In genomic region chr13:34347960-34348889, GRCm38 (mm10) we compare ENCODE assay signal across 17 mouse cellular contexts. TPM values are rescaled to one million over a fixed set of nuclear protein-coding genes. Genes with fewer than 3 reads are reported as not detected.
DNase-seq lines count a peak whose midpoint lies in the region; ATAC-seq lines count a peak whose summit lies in the region.
"Had no signal": no experiment of that assay in that cellular context is flagged by ENCODE, and none has a peak within 500 bp of the region (broad histone marks: within the 10 kb centered on the region; RNA-seq: fewer than 3 reads in every experiment).

No protein-coding gene starts in this region.

- peak; percentile 23 to 56 for DNase-seq in spleen, postnatal 10 days (ENCODE audit: low spot score in 2 of 2)
- no peak for DNase-seq in spleen, adult 18-20 months
- DNase-seq in c-Kit-negative CD71-positive TER-119-positive erythroid progenitor cells, embryonic 14.5 days (ENCODE audit: low read depth, low spot score): peak; percentile 82
- no peak for DNase-seq in liver, embryonic 11.5 days (ENCODE audit: low spot score)
- no peak for DNase-seq in cerebellum, adult 9-11 months
- no peak for DNase-seq in retina, embryonic 14.5 days (ENCODE audit: low spot score)
- DNase-seq: adrenal gland, postnatal 36 days; cerebellum, adult 18-20 months; gastrocnemius, postnatal 14 days; kidney, adult 9 months; lung, postnatal 14 days; right cerebral cortex, adult 18-20 months; thymus, postnatal 25 days had no signal

- H3K9ac ChIP-seq in liver, embryonic 11.5 days (ENCODE audit: low read depth, low read length): no peak overlapping the region; the same call in 1 of the 2 replicates
- H3K9ac ChIP-seq: heart, embryonic 15.5 days had no signal

- H3K27ac ChIP-seq in liver, embryonic 11.5 days (ENCODE audit: low read depth, low read length): peak overlapping the region; percentile 82
- H3K27ac ChIP-seq: heart, embryonic 15.5 days; hindbrain, postnatal 0 days; layer of hippocampus, adult 2 months had no signal

- H3K4me2 ChIP-seq in liver, embryonic 11.5 days: peak overlapping the region; percentile 91
- H3K4me2 ChIP-seq: heart, embryonic 15.5 days had no signal

- no peaks in the 10 kb centered on the region for H3K36me3 ChIP-seq in liver, embryonic 11.5 days (ENCODE audit: control insufficient read depth, insufficient read depth, low read length)
- H3K36me3 ChIP-seq: heart, embryonic 15.5 days had no signal

- no peaks in the 10 kb centered on the region; the same call in 1 of the 2 replicates for H3K27me3 ChIP-seq in liver, embryonic 11.5 days (replicated peaks; ENCODE audit: control insufficient read depth, insufficient read depth, low read length)

- H3K9me3 ChIP-seq in liver, embryonic 11.5 days (ENCODE audit: control insufficient read depth, low read length): no peaks in the 10 kb centered on the region
- H3K9me3 ChIP-seq: heart, embryonic 15.5 days had no signal

- H3K4me3 ChIP-seq in liver, embryonic 11.5 days (ENCODE audit: low read depth, low read length): no peak overlapping the region
- H3K4me3 ChIP-seq: heart, embryonic 15.5 days; layer of hippocampus, adult 2 months had no signal

- 13% methylated on average over 7 of the region's 7 CpGs for WGBS in liver, embryonic 11.5 days

- ATAC-seq in liver, embryonic 11.5 days (replicated peaks; ENCODE audit: low FRiP score): peak; percentile 78
- ATAC-seq in cerebellum, adult (ENCODE audit: insufficient number of reproducible peaks, low FRiP score, low TSS enrichment): no peak
- ATAC-seq: hindbrain, postnatal 0 days had no signal

- H3K4me1 ChIP-seq in liver, embryonic 11.5 days (replicated peaks; ENCODE audit: control insufficient read depth, insufficient read depth, low read length): peaks cover 33% of the 10 kb centered on the region

RNA-seq across cellular contexts. Expression of gene Slc22a23, which starts 3.2 kb away (rescaled TPM):
- 11.0 and 11.6 TPM in 2 replicates for polyA plus RNA-seq in liver, embryonic 11.5 days (2014; fragmentation: Nextera tagmentation; extraction: Ambion mirVana)

Comparison
In these comparisons a context has a peak if more than half of its experiments do, and no peak if none do; other contexts are left out.
1. DNase-seq: peak in spleen, postnatal 10 days (2 of 2) and c-Kit-negative CD71-positive TER-119-positive erythroid progenitor cells, embryonic 14.5 days (single experiment); none in spleen, adult 18-20 months (0 of 2), liver, embryonic 11.5 days (single experiment), cerebellum, adult 9-11 months (single experiment) and retina, embryonic 14.5 days (single experiment).